Mouse (Mus musculus) lung, embryonic 14.5 days (tissue): ENCODE measurements at regions not wholly inside any gene's neighbourhood (a gene's known extent, or its start where the extent isn't known, plus 50 kb on each side); places are given as distances from the start of the nearest gene placed in this dataset.

ENCODE experiments used
- ATAC-seq: fragments of 200-750 bp; cut with Nextera tagmentation; 2 replicates; pipeline ENCODE4 v1.8.0; 2017; ENCODE audit warnings: mild to moderate bottlenecking, moderate TSS enrichment, moderate library complexity; ENCODE audit not compliant: insufficient read depth
- DNase-seq: peaks from one replicate; pipeline ENCODE4 v3.0.0-alpha.2; 2015
- H3K27ac ChIP-seq: fragments of 300-500 bp; sonication (generic); 2 replicates; pipeline ENCODE4 v1.5.1; 2014; ENCODE audit warnings: low read depth, mild to moderate bottlenecking, moderate library complexity
- H3K27me3 ChIP-seq: fragments of 300-500 bp; sonication (generic); 2 replicates; pipeline ENCODE4 v1.6.1; 2014; ENCODE audit warnings: low read length, control low read depth; ENCODE audit not compliant: insufficient read depth
- H3K36me3 ChIP-seq: fragments of 300-500 bp; sonication (generic); 2 replicates; pipeline ENCODE4 v1.6.1; 2014; ENCODE audit warnings: control low read depth; ENCODE audit not compliant: insufficient read depth
- H3K4me1 ChIP-seq: fragments of 300-500 bp; sonication (generic); 2 replicates; pipeline ENCODE4 v1.6.1; 2014; ENCODE audit warnings: antibody characterized with exemption, control low read depth; ENCODE audit not compliant: insufficient read depth
- H3K4me2 ChIP-seq: fragments of 300-500 bp; sonication (generic); 2 replicates; pipeline ENCODE4 v1.6.1; 2014; ENCODE audit warnings: mild to moderate bottlenecking
- H3K4me3 ChIP-seq: fragments of 300-500 bp; sonication (generic); 2 replicates; pipeline ENCODE4 v1.5.1; 2014; ENCODE audit warnings: low read depth, low read length
- H3K9ac ChIP-seq: fragments of 300-500 bp; sonication (generic); 2 replicates; pipeline ENCODE4 v1.6.1; 2014
- H3K9me3 ChIP-seq: fragments of 300-500 bp; sonication (generic); 2 replicates; pipeline ENCODE4 v1.6.1; 2016; ENCODE audit warnings: low read depth, low read length, control low read depth
- CTCF ChIP-seq: IDR thresholded peaks from 2 replicates; pipeline ENCODE4 v1.5.1; 2016; ENCODE audit warnings: antibody characterized with exemption, low read depth
- WGBS: fragments of 180-500 bp; shearing (Covaris S2); extraction: QIAGEN DNeasy Blood & Tissue Kit; methylation state at CpG from one replicate; pipeline ENCODE4 v1.1.7; 2014; 5-methylcytosine and 5-hydroxymethylcytosine counted together

- no peak for ATAC-seq
- WGBS: 90% methylated on average over 4 of the region's 4 CpGs
- TF ChIP-seq CTCF: no peak
- H3K36me3 ChIP-seq: no peaks in the 10 kb centered on the region
- no peak for DNase-seq
- H3K9me3 ChIP-seq: no peaks in the 10 kb centered on the region
- H3K4me1 ChIP-seq: no peaks in the 10 kb centered on the region
- H3K4me3 ChIP-seq: no peak overlapping the region
- no peak overlapping the region for H3K4me2 ChIP-seq
- no peak overlapping the region for H3K9ac ChIP-seq
- no peak overlapping the region for H3K27ac ChIP-seq
- H3K27me3 ChIP-seq: no peaks in the 10 kb centered on the region
Observed at GRCm38 (mm10) chr10:95095847-95096246, 151.2 kb upstream of the Plxnc1 start.

- no peak for TF ChIP-seq CTCF
- DNase-seq: no peak
- H3K27me3 ChIP-seq: no peaks in the 10 kb centered on the region
- H3K9ac ChIP-seq: no peak overlapping the region
- H3K9me3 ChIP-seq: no peaks in the 10 kb centered on the region
- ATAC-seq: no peak
- no peak overlapping the region for H3K4me3 ChIP-seq
- H3K27ac ChIP-seq: no peak overlapping the region
- 74% methylated on average over 8 of the region's 8 CpGs for WGBS
- H3K36me3 ChIP-seq: no peaks in the 10 kb centered on the region
- H3K4me2 ChIP-seq: no peak overlapping the region
- no peaks in the 10 kb centered on the region for H3K4me1 ChIP-seq
Observed at GRCm38 (mm10) chr10:95094771-95095170, 150.1 kb upstream of the Plxnc1 start.

- H3K4me1 ChIP-seq: no peaks in the 10 kb centered on the region
- H3K27ac ChIP-seq: no peak overlapping the region
- no peak overlapping the region for H3K9ac ChIP-seq
- ATAC-seq (no peak), DNase-seq (no peak)
- H3K4me2 ChIP-seq: no peak overlapping the region
- H3K4me3 ChIP-seq: no peak overlapping the region
- H3K27me3 ChIP-seq: no peaks in the 10 kb centered on the region
- TF ChIP-seq CTCF: no peak
- no peaks in the 10 kb centered on the region for H3K9me3 ChIP-seq
- H3K36me3 ChIP-seq: no peaks in the 10 kb centered on the region
- 35% methylated on average over 5 of the region's 5 CpGs for whole genome bisulfite sequencing
Observed at GRCm38 (mm10) chr10:95093266-95093665, 148.6 kb upstream of the Plxnc1 start.

GRCm38 (mm10) chr10:95091086-95091485, 146.5 kb upstream of the Plxnc1 start:
- Histone ChIP-seq H3K27ac (no peak overlapping the region), H3K36me3 (no peaks in the 10 kb centered on the region), H3K9me3 (no peaks in the 10 kb centered on the region), H3K4me2 (no peak overlapping the region), H3K4me3 (no peak overlapping the region), H3K4me1 (no peaks in the 10 kb centered on the region), H3K27me3 (no peaks in the 10 kb centered on the region), H3K9ac (no peak overlapping the region)
- ATAC-seq (no peak), DNase-seq (peak; percentile 56)
- WGBS: 47% methylated on average over 6 of the region's 6 CpGs
- TF ChIP-seq CTCF: peak; percentile 14

GRCm38 (mm10) chr10:95090641-95091040, 146.0 kb upstream of the Plxnc1 start:
- ATAC-seq (no peak), DNase-seq (no peak)
- no peak for TF ChIP-seq CTCF
- H3K9ac ChIP-seq: no peak overlapping the region
- no peak overlapping the region for H3K27ac ChIP-seq
- no peak overlapping the region for H3K4me2 ChIP-seq
- H3K27me3 ChIP-seq: no peaks in the 10 kb centered on the region
- H3K36me3 ChIP-seq: no peaks in the 10 kb centered on the region
- 80% methylated on average over 4 of the region's 4 CpGs for WGBS
- H3K4me1 ChIP-seq: no peaks in the 10 kb centered on the region
- H3K4me3 ChIP-seq: no peak overlapping the region
- H3K9me3 ChIP-seq: no peaks in the 10 kb centered on the region

DNA sequence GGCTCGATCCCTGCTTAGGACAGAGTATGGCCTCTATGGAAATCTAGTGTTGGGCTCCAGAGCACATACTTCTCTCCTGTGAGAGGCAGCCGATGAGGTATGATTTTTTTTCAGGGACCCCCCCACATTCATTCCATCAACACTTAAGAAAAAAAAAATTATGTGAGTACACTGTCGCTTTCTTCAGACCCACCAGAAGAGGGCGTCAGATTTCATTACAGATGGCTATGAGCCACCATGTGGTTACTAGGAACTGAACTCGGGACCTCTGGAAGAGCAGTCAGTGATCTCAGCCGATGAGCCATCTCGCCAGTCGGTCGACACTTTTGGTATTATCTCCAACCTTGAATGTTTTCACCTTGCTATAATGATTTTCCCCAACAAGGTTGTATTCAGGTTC, 145.4 kb upstream of the Plxnc1 start:
- Histone ChIP-seq H3K4me1 (no peaks in the 10 kb centered on the region), H3K27me3 (no peaks in the 10 kb centered on the region), H3K4me2 (no peak overlapping the region), H3K27ac (no peak overlapping the region), H3K36me3 (no peaks in the 10 kb centered on the region), H3K4me3 (no peak overlapping the region), H3K9ac (no peak overlapping the region), H3K9me3 (no peaks in the 10 kb centered on the region)
- WGBS: 83% methylated on average over 9 of the region's 9 CpGs
- TF ChIP-seq CTCF: peak; percentile 22; the same call in 1 of the 2 replicates
- DNase-seq: no peak
- no peak for ATAC-seq

- peak; percentile 87 for ATAC-seq
- Histone ChIP-seq H3K4me3 (no peak overlapping the region), H3K36me3 (no peaks in the 10 kb centered on the region), H3K9ac (no peak overlapping the region), H3K27me3 (no peaks in the 10 kb centered on the region), H3K4me1 (no peaks in the 10 kb centered on the region), H3K9me3 (no peaks in the 10 kb centered on the region), H3K4me2 (no peak overlapping the region), H3K27ac (no peak overlapping the region)
- TF ChIP-seq CTCF: peak; percentile 86
- WGBS: 34% methylated on average over 13 of the region's 13 CpGs
- peak; percentile 88 for DNase-seq
Observed at GRCm38 (mm10) chr10:95087864-95088570, 143.4 kb upstream of the Plxnc1 start.

DNA sequence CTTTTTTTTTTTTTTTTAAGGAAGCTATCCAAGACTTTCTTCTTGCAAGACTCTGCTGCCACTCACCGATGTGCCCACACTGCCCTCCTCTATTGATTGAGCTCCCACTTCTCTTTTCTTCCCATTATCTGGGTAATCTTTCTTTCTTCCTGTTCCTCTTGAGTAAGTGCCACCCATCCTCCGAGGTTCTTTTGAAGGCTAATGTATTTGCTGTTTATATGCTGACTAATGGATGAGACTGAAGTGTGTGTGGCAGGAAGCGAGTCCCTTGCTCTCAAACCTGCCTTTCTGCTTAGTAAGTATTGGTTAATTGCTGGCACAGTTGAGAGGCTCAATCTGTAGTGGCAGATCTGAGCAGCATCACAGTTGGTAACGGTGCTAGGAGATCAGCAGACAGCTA, 142.1 kb upstream of the Plxnc1 start:
- no peaks in the 10 kb centered on the region for H3K36me3 ChIP-seq
- no peaks in the 10 kb centered on the region for H3K27me3 ChIP-seq
- H3K4me3 ChIP-seq: no peak overlapping the region
- no peak for TF ChIP-seq CTCF
- H3K4me2 ChIP-seq: no peak overlapping the region
- no peak overlapping the region for H3K9ac ChIP-seq
- H3K9me3 ChIP-seq: no peaks in the 10 kb centered on the region
- H3K27ac ChIP-seq: no peak overlapping the region
- no peak for ATAC-seq
- WGBS: 36% methylated on average over 4 of the region's 4 CpGs
- no peak for DNase-seq
- no peaks in the 10 kb centered on the region for H3K4me1 ChIP-seq
